Mouse (Mus musculus): ENCODE results near the gene Cpn2.

DNA sequence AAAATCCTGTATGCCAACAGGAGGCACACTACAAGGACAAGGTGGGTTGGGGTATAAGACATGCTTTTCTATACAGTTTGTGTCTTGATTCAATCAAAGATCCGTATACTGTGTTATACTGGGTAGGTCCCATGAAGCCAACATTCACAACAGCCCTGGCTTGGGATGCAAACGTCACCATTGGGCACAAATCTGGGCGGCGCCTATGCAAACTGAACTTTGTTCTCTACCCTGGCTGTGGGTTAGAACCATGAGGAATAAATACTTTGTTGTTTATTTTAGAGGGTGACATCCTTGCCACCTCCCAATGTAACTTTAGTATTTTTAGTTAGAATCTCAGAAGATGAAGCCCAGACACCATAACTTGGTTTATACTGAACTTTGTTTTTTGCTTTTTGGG is 13.9 kb downstream of the Cpn2 start:
- no peak for TF ChIP-seq CTCF (IDR thresholded peaks at IDR 0.05)
- no peak for TF ChIP-seq EP300 (IDR thresholded peaks at IDR 0.05; ENCODE audit: insufficient read depth, low read depth, low read length)
- no peak for TF ChIP-seq POLR2A (IDR thresholded peaks at IDR 0.05; ENCODE audit: insufficient read depth, low read depth, low read length)
